Mouse (Mus musculus): ENCODE results near the gene Os9. TPM values are rescaled to one million over a fixed set of nuclear protein-coding genes. Genes with fewer than 3 reads are reported as not detected.

The Os9 gene
- polyA plus RNA-seq, 1 experiment from 2014 or later: 117 TPM

DNA sequence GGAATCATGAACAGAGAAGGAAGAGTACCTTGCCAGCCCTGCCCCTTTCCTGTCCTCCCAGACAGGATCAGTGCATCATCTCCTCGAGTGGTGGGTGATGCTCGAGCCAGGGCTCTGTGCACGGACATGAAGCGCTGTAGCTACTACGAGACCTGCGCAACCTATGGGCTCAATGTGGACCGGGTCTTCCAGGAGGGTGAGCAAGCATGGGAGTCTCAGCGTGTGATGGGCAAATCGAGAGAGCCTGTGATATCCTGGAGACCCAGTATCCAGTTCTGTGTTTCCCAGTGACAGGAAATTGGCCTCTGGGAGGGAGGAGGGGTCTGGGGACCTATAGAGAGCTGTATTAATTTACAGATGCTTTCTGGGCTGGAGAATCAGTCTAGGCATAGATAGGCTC, 35.9 kb downstream of the Os9 start:
- Histone ChIP-seq H3K9ac (replicated peaks) (no peak overlapping the region), H3K36me3 (peaks cover 21% of the 10 kb centered on the region; the same call in 1 of the 2 replicates), H3K9me3 (no peaks in the 10 kb centered on the region), H3K4me3 (no peak overlapping the region), H3K27me3 (peaks cover 44% of the 10 kb centered on the region), H3K4me1 (peaks cover 26% of the 10 kb centered on the region), H3K27ac (replicated peaks) (no peak overlapping the region), H3K4me2 (replicated peaks) (no peak overlapping the region)
- WGBS: 83% methylated on average over 9 of the region's 9 CpGs
- no peak for ATAC-seq (replicated peaks)

GRCm38 (mm10) chr10:127083915-127084306, 37.0 kb downstream of the Os9 start:
- ATAC-seq (replicated peaks): no peak
- H3K4me3 ChIP-seq: no peak overlapping the region
- peaks cover 29% of the 10 kb centered on the region for H3K4me1 ChIP-seq
- H3K36me3 ChIP-seq: peaks cover 21% of the 10 kb centered on the region; the same call in 1 of the 2 replicates
- no peak overlapping the region for H3K4me2 ChIP-seq (replicated peaks)
- no peaks in the 10 kb centered on the region for H3K9me3 ChIP-seq
- WGBS: 60% methylated on average over 5 of the region's 5 CpGs
- H3K9ac ChIP-seq (replicated peaks): no peak overlapping the region
- H3K27ac ChIP-seq (replicated peaks): no peak overlapping the region
- H3K27me3 ChIP-seq: peaks cover 37% of the 10 kb centered on the region

DNA sequence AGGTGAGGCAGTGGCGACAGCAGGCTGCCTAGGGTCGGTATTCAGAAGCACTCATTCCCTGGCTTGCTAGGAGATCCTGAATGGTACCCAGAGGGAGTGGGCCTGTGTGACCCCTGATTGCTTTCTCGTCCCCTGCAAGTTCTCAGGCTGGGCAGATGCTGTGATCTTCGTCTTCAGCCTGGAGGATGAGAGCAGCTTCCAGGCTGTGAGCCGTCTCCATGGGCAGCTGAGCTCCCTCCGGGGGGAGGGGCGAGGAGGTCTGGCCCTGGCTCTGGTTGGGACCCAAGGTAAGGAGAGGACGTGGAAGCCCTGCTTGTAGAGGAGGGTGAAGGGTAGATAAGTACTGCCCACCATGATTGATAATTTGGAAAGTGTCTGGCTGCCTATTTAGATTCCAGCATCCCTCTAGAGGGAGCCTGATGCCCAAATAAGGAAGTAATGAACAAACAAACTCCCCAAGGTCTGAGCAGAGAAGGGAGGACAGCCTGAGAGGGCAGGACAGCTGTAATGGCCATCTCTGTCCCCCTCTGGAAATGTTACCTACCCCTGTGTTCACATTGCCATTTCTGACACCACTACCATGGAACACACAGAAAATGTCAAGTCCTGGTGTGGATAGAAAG, 37.5 kb downstream of the Os9 start:
- peaks cover 21% of the 10 kb centered on the region; the same call in 1 of the 2 replicates for H3K36me3 ChIP-seq
- H3K27me3 ChIP-seq: peaks cover 34% of the 10 kb centered on the region
- H3K4me1 ChIP-seq: peaks cover 31% of the 10 kb centered on the region
- no peaks in the 10 kb centered on the region for H3K9me3 ChIP-seq
- no peak overlapping the region for H3K4me3 ChIP-seq
- WGBS: 41% methylated on average over 8 of the region's 8 CpGs
- H3K27ac ChIP-seq (replicated peaks): no peak overlapping the region
- no peak for ATAC-seq (replicated peaks)
- H3K9ac ChIP-seq (replicated peaks): no peak overlapping the region
- no peak overlapping the region for H3K4me2 ChIP-seq (replicated peaks)

- Histone ChIP-seq H3K36me3 (peaks cover 13% of the 10 kb centered on the region; the same call in 1 of the 2 replicates), H3K27me3 (peaks cover 26% of the 10 kb centered on the region), H3K9me3 (no peaks in the 10 kb centered on the region), H3K9ac (replicated peaks) (peak overlapping the region; percentile 59; the same call in 1 of the 2 replicates), H3K27ac (replicated peaks) (no peak overlapping the region), H3K4me3 (peak overlapping the region; percentile 70), H3K4me2 (replicated peaks) (peak overlapping the region; percentile 76), H3K4me1 (peaks cover 41% of the 10 kb centered on the region)
- WGBS: 26% methylated on average over 8 of the region's 8 CpGs
- ATAC-seq (replicated peaks): no peak
Measured at GRCm38 (mm10) chr10:127081996-127082620, 38.8 kb downstream of the Os9 start.

DNA sequence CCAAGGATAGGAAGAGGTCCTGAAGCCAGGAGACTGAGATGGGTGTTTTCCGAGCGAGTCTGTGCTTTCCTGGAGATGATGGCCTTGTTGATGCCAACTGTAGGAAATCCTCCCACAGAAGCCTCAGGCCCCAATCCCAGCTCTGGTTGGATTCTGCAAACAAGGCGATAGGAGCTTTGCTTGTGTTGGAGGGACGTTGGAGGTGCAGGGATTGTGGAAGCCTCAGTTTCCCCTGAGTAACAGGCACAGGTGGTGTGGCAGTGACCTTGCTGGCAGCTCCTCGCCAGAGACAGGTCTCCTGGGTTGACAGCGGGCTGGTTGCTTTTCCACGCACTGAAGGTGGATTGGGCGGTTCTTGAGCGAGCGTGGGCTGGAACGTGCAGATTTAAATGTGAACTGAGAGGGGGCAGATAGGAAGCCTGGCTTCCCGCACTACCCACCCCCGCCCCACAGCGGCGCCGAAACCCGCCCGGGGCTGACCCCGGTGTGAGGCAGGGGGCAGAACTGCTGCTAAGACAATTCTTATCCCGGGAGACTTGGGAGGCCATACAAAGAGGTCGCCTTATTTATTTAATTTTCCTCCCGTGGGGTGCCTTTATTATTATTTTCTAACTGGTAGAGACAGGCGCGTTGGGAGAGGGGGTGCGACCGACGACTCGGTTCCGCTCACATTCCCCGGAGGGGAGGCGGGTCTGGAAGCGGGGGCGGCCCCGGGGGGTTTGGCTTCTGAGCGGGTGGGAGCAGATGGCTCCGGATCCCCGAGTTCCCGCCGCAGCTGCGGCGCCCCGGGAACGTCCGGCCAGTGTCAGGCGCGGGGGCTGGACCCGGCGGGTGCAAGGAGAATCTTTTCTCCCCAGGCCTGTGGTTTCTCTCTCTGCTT, 39.8 kb downstream of the Os9 start:
- ATAC-seq (replicated peaks): no peak
- peaks cover 19% of the 10 kb centered on the region for H3K27me3 ChIP-seq
- no peak overlapping the region for H3K27ac ChIP-seq (replicated peaks)
- peaks cover 11% of the 10 kb centered on the region; the same call in 1 of the 2 replicates for H3K36me3 ChIP-seq
- WGBS: 2% methylated on average over 48 of the region's 48 CpGs
- peak overlapping the region; percentile 59 for H3K9ac ChIP-seq (replicated peaks)
- peaks cover 41% of the 10 kb centered on the region for H3K4me1 ChIP-seq
- H3K4me3 ChIP-seq: peak overlapping the region; percentile 70
- peak overlapping the region; percentile 76 for H3K4me2 ChIP-seq (replicated peaks)
- H3K9me3 ChIP-seq: no peaks in the 10 kb centered on the region

- 2% methylated on average over 65 of the region's 70 CpGs for WGBS
- Histone ChIP-seq H3K9ac (replicated peaks) (peak overlapping the region; percentile 59), H3K36me3 (peaks cover 11% of the 10 kb centered on the region; the same call in 1 of the 2 replicates), H3K4me1 (peaks cover 41% of the 10 kb centered on the region), H3K4me2 (replicated peaks) (peak overlapping the region; percentile 76), H3K27ac (replicated peaks) (peak overlapping the region; percentile 83), H3K4me3 (peak overlapping the region; percentile 70), H3K9me3 (no peaks in the 10 kb centered on the region), H3K27me3 (peaks cover 19% of the 10 kb centered on the region)
- peak; percentile 3; the same call in 1 of the 2 replicates for ATAC-seq (replicated peaks)
Measured at GRCm38 (mm10) chr10:127079665-127080391, 41.1 kb downstream of the Os9 start.

DNA sequence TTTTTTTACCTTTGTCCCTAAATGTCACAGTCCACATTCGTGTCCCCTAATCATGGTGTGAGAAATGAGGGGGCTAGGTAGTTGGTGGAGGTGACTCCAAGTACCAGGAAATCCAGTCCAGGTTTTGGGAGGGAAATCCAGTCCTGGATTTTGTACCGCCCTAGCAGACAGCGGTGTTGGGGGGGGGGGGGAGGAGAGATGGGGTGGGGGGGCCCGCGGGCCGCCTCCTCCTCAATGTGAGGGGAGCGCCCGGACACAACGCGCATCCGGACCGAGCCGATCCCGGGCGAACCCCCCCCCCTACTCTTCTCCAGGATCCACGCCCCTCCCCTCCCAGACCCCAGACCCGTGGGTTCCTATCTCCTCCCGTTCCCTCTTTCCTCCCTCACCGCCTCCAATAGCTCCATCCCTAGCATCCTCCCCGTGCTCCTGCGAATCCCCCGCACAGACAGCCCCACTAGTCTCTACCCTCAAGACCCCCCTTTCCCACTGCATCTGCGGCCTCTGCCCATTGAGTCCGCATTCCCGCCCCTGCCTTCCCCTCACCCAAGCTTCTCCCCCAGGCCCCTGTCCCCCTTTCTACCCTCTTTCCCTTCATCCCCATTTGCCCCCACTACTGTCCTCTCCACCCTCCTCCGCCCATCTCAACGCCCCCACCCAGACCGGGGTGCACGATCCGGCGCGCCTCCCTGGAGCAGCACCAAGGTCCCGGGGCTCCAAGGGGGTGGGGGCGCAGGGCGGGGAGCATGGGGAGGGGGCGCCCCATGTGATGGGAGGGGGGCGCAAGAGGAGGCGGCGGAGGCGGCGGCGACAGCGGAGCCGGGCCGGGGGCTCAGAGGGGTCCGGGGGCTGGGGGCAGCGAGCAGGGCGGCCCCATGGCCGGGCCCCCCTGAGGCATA, 42.0 kb downstream of the Os9 start:
- H3K4me2 ChIP-seq (replicated peaks): peak overlapping the region; percentile 76
- WGBS: under 1% methylated on average over 41 of the region's 49 CpGs

DNA sequence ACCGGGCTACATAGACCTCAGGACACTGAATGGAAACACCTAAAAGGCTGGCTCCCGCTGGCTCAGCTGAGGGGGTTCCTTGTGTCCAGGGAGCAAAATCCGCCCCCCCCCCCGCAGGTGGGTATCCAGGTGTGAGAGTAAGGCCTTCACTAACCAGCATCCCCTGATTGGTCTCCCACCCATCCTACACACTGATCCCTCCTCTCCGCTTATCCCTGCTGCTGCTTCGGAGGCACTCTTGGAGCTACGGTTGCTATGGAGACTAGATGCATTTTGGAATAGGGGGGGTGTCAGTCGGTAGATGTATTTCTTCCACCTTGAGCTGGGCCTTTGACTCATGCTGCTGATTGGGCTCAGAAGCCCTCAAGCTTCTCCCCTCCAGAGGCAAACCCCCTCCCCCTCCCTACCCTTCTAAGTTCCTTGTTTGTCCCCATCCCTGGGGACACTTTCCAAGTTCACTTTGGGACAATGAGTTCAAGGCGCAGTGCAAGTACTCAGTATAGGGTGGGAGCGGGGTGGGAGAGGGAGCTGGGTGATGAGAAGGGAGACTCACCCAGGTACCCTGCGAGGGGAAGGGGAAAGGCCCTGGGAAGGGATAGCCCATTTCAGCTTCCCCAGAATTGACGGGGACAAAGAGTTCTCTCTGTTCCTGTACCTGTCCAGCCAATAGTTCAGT, 42.8 kb downstream of the Os9 start:
- peak; percentile 49 for ATAC-seq (replicated peaks)
- Histone ChIP-seq H3K4me1 (peaks cover 41% of the 10 kb centered on the region), H3K4me2 (replicated peaks) (peak overlapping the region; percentile 76), H3K27me3 (peaks cover 17% of the 10 kb centered on the region), H3K4me3 (peak overlapping the region; percentile 70), H3K9me3 (no peaks in the 10 kb centered on the region), H3K27ac (replicated peaks) (peak overlapping the region; percentile 83), H3K9ac (replicated peaks) (peak overlapping the region; percentile 59), H3K36me3 (no peaks in the 10 kb centered on the region; the same call in 1 of the 2 replicates)
- 2% methylated on average over 12 of the region's 12 CpGs for WGBS

More for the DNA sequence above, 42.0 kb downstream of the Os9 start:
- H3K27me3 ChIP-seq: peaks cover 19% of the 10 kb centered on the region
- H3K27ac ChIP-seq (replicated peaks): peak overlapping the region; percentile 83
- peak overlapping the region; percentile 59 for H3K9ac ChIP-seq (replicated peaks)
- H3K4me3 ChIP-seq: peak overlapping the region; percentile 70
- H3K4me1 ChIP-seq: peaks cover 41% of the 10 kb centered on the region
- H3K9me3 ChIP-seq: no peaks in the 10 kb centered on the region
- H3K36me3 ChIP-seq: peaks cover 3% of the 10 kb centered on the region; the same call in 1 of the 2 replicates
- peak; percentile 74 for ATAC-seq (replicated peaks)

- no peak for ATAC-seq (replicated peaks)
- 3% methylated on average over 10 of the region's 10 CpGs for WGBS
- H3K4me2 ChIP-seq (replicated peaks): peak overlapping the region; percentile 76
- peak overlapping the region; percentile 70 for H3K4me3 ChIP-seq
- no peaks in the 10 kb centered on the region for H3K9me3 ChIP-seq
- peaks cover 41% of the 10 kb centered on the region for H3K4me1 ChIP-seq
- peaks cover 13% of the 10 kb centered on the region for H3K27me3 ChIP-seq
- peak overlapping the region; percentile 83 for H3K27ac ChIP-seq (replicated peaks)
- no peaks in the 10 kb centered on the region for H3K36me3 ChIP-seq
- peak overlapping the region; percentile 34 for H3K9ac ChIP-seq (replicated peaks)
Measured at GRCm38 (mm10) chr10:127077515-127077914, 43.4 kb downstream of the Os9 start.

DNA sequence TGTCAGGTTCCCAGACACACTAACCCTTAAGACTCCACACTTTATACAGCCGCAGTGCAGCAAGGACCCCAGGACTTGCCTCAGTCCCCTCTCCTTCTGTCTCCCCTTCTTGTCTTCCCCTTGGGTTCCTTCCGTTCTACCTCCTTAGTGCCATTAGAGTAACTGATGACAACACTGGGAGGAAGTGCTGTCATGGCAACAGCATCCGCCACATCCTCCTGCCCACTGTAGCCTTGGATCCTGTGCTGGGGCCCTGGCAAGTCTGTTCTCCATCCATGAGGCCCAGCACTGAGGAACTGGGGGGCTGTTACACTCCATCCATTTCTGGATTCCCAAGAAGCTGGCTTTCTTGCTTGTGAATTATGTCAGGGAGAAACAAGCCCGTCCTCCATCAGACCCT, 44.8 kb downstream of the Os9 start:
- no peak overlapping the region for H3K4me2 ChIP-seq (replicated peaks)
- ATAC-seq (replicated peaks): no peak
- H3K4me1 ChIP-seq: peaks cover 31% of the 10 kb centered on the region

More for the DNA sequence above, 44.8 kb downstream of the Os9 start:
- no peak overlapping the region for H3K4me3 ChIP-seq
- H3K36me3 ChIP-seq: no peaks in the 10 kb centered on the region
- no peak overlapping the region for H3K9ac ChIP-seq (replicated peaks)
- H3K27me3 ChIP-seq: peaks cover 13% of the 10 kb centered on the region
- no peaks in the 10 kb centered on the region for H3K9me3 ChIP-seq
- 52% methylated on average over 4 of the region's 4 CpGs for WGBS
- no peak overlapping the region for H3K27ac ChIP-seq (replicated peaks)

Data from forebrain, embryonic 15.5 days (tissue).